Mouse (Mus musculus) spleen, adult 2 months (tissue): ENCODE results near the gene Jakmip3. TPM values are rescaled to one million over a fixed set of nuclear protein-coding genes. Genes with fewer than 3 reads are reported as not detected.

Experiments
- DNase-seq, 2 experiments: peaks; one replicate each; pipeline versions ENCODE4 v3.0.0 to v3.0.0-alpha.2; 2012 to 2021; ENCODE audit warnings: low spot score in 2 of 2, low read depth in 1 of 2
- H3K27ac ChIP-seq: fragments of 200-500 bp; 2 replicates; pipeline ENCODE4 v1.5.1; 2012; ENCODE audit warnings: low read length, inconsistent platforms; ENCODE audit not compliant: insufficient read depth
- H3K27me3 ChIP-seq: fragments of 200-500 bp; 2 replicates; pipeline ENCODE4 v1.6.1; 2012; ENCODE audit warnings: mild to moderate bottlenecking, moderate library complexity, low read length, inconsistent platforms; ENCODE audit not compliant: control insufficient read depth, insufficient read depth
- H3K36me3 ChIP-seq: fragments of 200-500 bp; 2 replicates; pipeline ENCODE4 v1.6.1; 2012; ENCODE audit warnings: mild to moderate bottlenecking, low read length, inconsistent platforms; ENCODE audit not compliant: control insufficient read depth, insufficient read depth
- H3K4me1 ChIP-seq: fragments of 200-500 bp; 2 replicates; pipeline ENCODE4 v1.6.1; 2011; ENCODE audit warnings: inconsistent platforms; ENCODE audit not compliant: control insufficient read depth, insufficient read depth, insufficient read length
- H3K4me3 ChIP-seq: fragments of 200-500 bp; 2 replicates; pipeline ENCODE4 v1.5.1; 2011; ENCODE audit warnings: mild to moderate bottlenecking, inconsistent platforms; ENCODE audit not compliant: insufficient read depth, insufficient read length; ENCODE audit errors: extremely low read depth
- CTCF ChIP-seq: fragments of 200-500 bp; IDR thresholded peaks from 2 replicates; pipeline ENCODE4 v1.5.1; 2011; ENCODE audit warnings: mild to moderate bottlenecking, inconsistent platforms; ENCODE audit not compliant: insufficient read depth, insufficient read length, insufficient replicate concordance; ENCODE audit errors: extremely low read depth
- POLR2A ChIP-seq: fragments of 200-500 bp; IDR thresholded peaks from 2 replicates; pipeline ENCODE4 v1.6.1; 2011; ENCODE audit warnings: low read depth, low read length, inconsistent platforms
- WGBS: fragments of 180-500 bp; shearing (Covaris S2); methylation state at CpG from one replicate; pipeline ENCODE4 v1.1.7; 2018; 5-methylcytosine and 5-hydroxymethylcytosine counted together
- polyA plus RNA-seq: library from polyadenylated mRNA; depleted of rRNA; stranded (reverse); fragments of >200 nt; gene quantifications from 2 replicates; pipeline ENCODE4 v1.2.3, GENCODE M21; 2012

The Jakmip3 gene
- polyA plus RNA-seq, 1 experiment, result 0.37 TPM

- no peaks in the 10 kb centered on the region for H3K36me3 ChIP-seq
- H3K27me3 ChIP-seq, result peaks cover 5% of the 10 kb centered on the region; the same call in 1 of the 2 replicates
Observed at GRCm38 (mm10) chr7:138945668-138946067, 5.1 kb downstream of the Jakmip3 start.

DNA sequence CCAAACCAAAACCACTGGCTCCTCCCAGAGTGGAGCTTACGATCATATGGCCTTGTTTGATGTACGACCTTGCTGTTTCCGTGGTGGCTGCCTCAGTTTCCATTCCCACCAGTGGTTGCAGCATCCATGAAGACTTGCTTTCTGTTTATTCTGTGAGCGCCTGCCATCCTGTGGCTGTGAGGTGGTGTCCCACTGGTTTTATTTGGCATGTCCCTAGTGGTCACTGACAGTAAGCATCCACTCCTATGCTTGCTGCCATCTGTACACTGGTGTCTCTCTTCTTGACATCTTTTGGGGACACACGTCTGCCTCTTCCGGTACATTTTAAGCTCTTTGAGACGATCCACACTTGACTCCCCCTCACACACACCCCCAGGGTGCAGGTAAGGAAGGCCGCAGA lies 7.2 kb downstream of the Jakmip3 start:
- Histone ChIP-seq H3K27ac (no peak overlapping the region), H3K36me3 (no peaks in the 10 kb centered on the region), H3K4me1 (no peaks in the 10 kb centered on the region), H3K4me3 (no peak overlapping the region), H3K27me3 (peaks cover 1% of the 10 kb centered on the region; the same call in 1 of the 2 replicates)
- TF ChIP-seq POLR2A, result no peak
- no peak for TF ChIP-seq CTCF
- DNase-seq, result no peak
- 78% methylated on average over 8 of the region's 8 CpGs for WGBS

More at GRCm38 (mm10) chr7:138945668-138946067, 5.1 kb downstream of the Jakmip3 start:
- H3K27ac ChIP-seq, result no peak overlapping the region
- H3K4me1 ChIP-seq, result no peaks in the 10 kb centered on the region
- no peak for DNase-seq
- TF ChIP-seq CTCF (no peak), POLR2A (no peak)
- 71% methylated on average over 3 of the region's 3 CpGs for WGBS
- H3K4me3 ChIP-seq, result no peak overlapping the region

DNA sequence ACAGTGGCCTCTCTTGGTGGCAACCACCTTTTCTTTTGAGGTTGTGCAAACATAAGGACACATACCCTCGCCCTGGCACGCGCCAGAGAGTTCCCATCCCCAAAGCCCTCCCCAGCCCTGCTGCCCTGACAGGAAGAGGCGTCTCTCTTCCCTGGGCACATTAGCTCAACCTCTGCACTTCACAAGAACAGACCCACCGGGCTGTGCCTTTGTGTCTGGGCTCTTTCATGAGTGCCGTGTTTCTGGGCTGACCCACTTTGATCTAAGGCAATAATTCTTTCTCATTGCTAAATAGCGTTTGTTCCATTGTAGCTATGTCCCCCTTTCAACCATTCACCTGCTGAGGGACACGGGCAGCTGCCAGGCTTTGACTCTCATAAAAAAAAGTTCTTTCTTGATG lies 7.8 kb downstream of the Jakmip3 start:
- DNase-seq, result no peak
- Histone ChIP-seq H3K27me3 (no peaks in the 10 kb centered on the region), H3K4me3 (no peak overlapping the region), H3K27ac (no peak overlapping the region), H3K4me1 (no peaks in the 10 kb centered on the region), H3K36me3 (no peaks in the 10 kb centered on the region)
- TF ChIP-seq POLR2A (no peak), CTCF (no peak)
- 41% methylated on average over 8 of the region's 8 CpGs for WGBS

- no peaks in the 10 kb centered on the region for H3K36me3 ChIP-seq
- 87% methylated on average over 7 of the region's 7 CpGs for WGBS
- DNase-seq, result no peak
- TF ChIP-seq CTCF (no peak), POLR2A (no peak)
- H3K27me3 ChIP-seq, result no peaks in the 10 kb centered on the region
- no peaks in the 10 kb centered on the region for H3K4me1 ChIP-seq
- no peak overlapping the region for H3K4me3 ChIP-seq
- no peak overlapping the region for H3K27ac ChIP-seq
Observed at GRCm38 (mm10) chr7:138955787-138956186, 15.3 kb downstream of the Jakmip3 start.

- 70% methylated on average over 6 of the region's 6 CpGs for WGBS
- DNase-seq, result no peak
- H3K4me1 ChIP-seq, result no peaks in the 10 kb centered on the region
- H3K4me3 ChIP-seq, result no peak overlapping the region
- TF ChIP-seq CTCF (no peak), POLR2A (no peak)
- H3K36me3 ChIP-seq, result no peaks in the 10 kb centered on the region
- H3K27me3 ChIP-seq, result no peaks in the 10 kb centered on the region
- H3K27ac ChIP-seq, result no peak overlapping the region
Observed at GRCm38 (mm10) chr7:138957106-138957505, 16.6 kb downstream of the Jakmip3 start.

- Histone ChIP-seq H3K36me3 (no peaks in the 10 kb centered on the region), H3K4me1 (no peaks in the 10 kb centered on the region), H3K4me3 (no peak overlapping the region), H3K27ac (no peak overlapping the region), H3K27me3 (no peaks in the 10 kb centered on the region)
- WGBS, result 81% methylated on average over 5 of the region's 5 CpGs
- no peak for DNase-seq
- TF ChIP-seq POLR2A, result no peak
- no peak for TF ChIP-seq CTCF
Observed at GRCm38 (mm10) chr7:138959747-138960146, 19.2 kb downstream of the Jakmip3 start.

- Histone ChIP-seq H3K4me1 (no peaks in the 10 kb centered on the region), H3K27me3 (no peaks in the 10 kb centered on the region), H3K36me3 (no peaks in the 10 kb centered on the region), H3K4me3 (no peak overlapping the region), H3K27ac (no peak overlapping the region)
- WGBS, result 94% methylated on average over 5 of the region's 5 CpGs
- no peak for DNase-seq
- TF ChIP-seq POLR2A, result no peak
- no peak for TF ChIP-seq CTCF
Observed at GRCm38 (mm10) chr7:138963756-138964155, 23.2 kb downstream of the Jakmip3 start.
